Mouse (Mus musculus) cerebellum, postnatal 36 days (tissue): ENCODE data around the gene Cenpp.
"Not testable (repeated sequence)": the region's sequence is repeated elsewhere in the genome, so short reads cannot be mapped to it uniquely, and the experiment has no call there.

Experiments used
- DNase-seq, 2 experiments: peaks; one replicate each; pipeline ENCODE4 v3.0.0; 2021 to 2022; ENCODE audit warnings: mixed read lengths in 2 of 2

Cenpp gene

DNA sequence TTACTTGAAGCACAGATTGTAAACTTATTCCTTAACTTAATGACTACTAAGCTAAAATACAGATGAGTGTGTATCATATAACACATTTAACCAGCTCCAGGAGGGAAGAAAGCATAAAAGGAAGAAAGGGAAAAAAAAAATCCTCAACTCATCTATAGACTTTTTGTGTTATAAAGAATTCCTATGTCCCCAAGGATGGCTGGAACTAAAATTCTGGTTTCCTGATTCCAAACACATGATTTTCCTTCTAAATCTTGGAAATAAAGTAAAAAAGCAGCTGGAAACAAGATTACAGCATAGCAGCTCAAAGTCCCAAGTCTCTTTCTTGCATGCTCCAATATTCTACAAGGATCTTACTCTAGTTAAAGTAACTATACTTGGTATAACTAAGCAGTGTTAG, 49.0 kb downstream of the Cenpp start:
- no peak for DNase-seq

- DNase-seq: not testable (repeated sequence)
Observed at GRCm38 (mm10) chr13:49602541-49602940, 50.0 kb downstream of the Cenpp start.

DNA sequence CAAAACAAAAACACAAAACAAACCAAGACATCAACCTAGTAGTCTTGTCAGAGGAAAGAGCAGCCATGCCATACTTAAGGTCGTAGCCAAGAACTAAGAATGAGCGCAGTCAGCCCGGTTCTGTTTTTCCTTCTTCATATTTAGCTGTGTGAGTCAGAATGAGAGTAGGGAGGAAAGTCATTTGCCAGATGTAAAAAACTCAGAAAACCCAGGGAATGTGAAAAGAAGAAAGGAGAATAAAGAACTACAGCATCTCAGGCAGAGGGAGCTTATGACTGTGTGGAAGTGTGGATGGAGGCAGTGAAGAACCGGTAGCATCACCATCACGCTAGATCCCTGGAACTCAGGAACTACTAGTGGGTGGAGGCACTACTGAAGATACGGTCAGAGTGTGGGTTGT, 66.5 kb downstream of the Cenpp start:
- no peak for DNase-seq

DNA sequence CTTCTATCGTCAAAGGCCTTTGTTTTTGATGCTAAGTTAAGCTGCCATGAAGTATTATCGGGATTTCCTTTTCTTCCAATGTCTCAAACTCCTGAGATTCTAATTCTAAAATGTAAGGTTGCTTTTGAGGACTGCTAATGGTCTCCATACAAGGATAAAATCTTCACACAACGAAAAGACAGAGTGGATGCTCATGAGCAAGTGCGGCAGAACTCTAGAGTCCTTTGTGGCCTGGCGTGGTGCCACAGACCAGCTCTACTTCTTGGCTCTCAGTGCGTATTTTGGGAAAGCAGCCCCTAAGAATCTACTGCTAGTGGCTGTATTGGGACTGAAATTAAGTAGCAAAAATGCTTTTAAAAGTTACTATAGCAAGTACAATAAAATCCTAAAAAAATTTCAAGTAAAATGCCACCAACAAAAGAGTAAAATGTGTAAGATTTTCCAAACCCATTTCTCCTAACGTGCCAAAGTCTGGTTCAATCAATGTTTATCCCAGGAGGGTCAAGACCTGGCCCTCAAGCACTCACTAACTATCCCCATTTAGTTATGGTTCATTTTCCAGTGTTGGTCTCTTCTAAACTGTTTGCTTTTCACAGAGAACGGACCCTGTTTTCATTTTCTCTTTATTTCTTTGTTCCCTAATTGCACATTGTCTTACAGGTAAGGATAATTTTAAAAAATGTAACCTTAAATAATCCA, 68.1 kb downstream of the Cenpp start:
- DNase-seq: no peak

- no peak for DNase-seq
Observed at GRCm38 (mm10) chr13:49583859-49584258, 68.7 kb downstream of the Cenpp start.

DNA sequence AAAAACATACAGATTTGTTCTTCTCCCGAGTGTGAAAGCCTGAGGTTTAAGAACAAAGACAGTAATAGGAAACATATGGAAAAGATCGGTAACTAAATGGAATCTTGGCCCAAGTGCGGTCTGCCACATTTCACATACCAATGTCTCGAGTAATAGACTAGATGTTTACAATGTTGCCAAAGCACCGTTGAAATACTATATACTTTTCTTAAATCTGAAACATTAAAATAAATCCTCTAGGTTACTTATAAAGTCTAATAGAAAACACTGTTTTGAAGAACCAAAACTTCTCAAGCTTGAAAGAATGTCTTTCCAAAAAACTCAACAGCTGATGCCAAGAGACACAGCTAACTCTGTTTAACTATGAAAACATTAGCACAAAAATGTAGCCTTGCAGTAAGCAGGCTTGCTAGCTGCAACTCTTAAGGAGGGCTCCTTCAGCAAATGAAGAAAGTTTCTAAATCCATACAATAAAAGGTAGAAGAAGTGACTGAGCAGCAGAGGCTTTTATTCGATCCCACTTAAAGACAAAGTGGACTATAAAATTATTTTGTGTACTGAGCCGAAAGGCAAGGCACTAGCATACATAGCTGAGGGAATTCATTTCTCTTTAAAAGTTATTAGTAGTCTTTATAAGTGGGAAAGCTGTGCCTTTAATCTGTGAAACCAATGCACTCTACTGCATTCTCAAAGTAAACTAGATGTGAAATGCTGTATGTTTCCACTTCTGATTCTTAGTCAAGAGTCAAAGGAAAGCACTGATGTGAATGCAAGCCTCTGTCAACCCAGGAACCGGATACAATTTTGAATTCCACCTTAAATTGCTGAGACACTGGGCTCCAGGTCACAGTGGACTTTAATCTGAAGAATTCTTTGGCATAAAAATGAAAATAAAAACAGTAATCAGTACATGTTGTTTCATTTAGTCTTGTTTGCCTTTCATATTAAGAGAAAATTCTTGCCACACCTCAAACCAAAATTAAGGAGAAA, 70.7 kb downstream of the Cenpp start, which contains the start of gene Omd:
Gene Omd (plus strand): TSS at position 922 of the 990 bp plus-strand sequence.
- no peak for DNase-seq

- DNase-seq: no peak
Observed at GRCm38 (mm10) chr13:49571418-49571817, 81.2 kb downstream of the Cenpp start.

DNA sequence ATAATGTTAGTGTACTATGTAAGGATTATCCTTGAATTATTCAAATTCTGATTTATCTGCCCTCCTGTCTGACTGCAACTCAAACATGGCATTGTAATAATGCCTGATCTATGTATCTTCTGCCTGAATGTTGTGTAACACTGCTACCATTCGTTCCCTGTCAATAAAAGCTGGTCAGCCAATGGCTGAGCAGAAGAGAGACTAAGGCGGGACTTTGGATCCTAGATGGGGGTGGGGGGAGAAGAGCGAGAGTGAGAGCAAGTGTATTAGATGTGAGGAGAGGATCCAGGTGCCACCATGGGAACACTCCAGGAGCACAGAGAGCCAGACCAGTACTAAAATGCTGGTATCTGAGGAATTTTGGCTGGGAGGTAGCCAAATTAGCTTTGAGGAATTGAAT, 82.2 kb downstream of the Cenpp start:
- DNase-seq: no peak

GRCm38 (mm10) chr13:49564347-49564746, 88.2 kb downstream of the Cenpp start:
- DNase-seq: no peak

- no peak for DNase-seq
Observed at GRCm38 (mm10) chr13:49560886-49561285, 91.7 kb downstream of the Cenpp start.

DNA sequence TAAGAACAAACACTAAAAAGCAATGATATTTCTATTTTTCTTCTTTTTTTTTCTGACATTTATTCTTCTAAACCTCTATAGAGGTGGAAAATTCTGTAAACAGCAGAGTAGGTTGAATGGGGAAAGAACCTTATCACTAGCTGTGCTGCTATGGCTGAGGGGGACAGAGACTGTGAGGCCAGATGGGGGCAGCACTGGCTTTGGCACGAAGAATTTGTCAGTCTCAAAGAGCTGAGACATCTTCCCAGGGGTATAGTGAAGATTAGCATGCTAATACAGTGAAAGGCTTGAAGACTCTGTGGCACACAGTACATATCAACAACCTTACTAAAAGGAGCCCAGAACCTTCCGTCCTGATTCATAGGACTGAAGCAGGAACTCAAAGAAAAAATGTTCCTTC, 93.4 kb downstream of the Cenpp start:
- no peak for DNase-seq

DNA sequence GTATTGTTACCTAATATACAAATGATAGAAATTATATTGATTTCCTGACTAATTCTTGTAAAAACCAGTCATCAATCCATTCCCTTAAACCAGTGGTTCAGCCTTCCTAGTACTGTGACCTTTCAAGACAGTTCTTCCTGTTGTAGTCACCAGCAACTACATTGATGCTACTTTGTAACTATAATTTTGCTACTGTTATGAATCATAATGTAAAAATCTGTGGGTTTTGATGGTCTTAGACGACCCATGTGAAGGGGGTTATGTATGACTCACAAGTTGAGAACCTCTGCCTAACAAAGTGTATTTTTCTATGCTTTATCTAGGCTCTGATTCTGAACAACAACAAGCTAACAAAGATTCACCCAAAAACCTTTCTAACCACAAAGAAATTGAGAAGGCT, 95.7 kb downstream of the Cenpp start:
- DNase-seq: no peak

DNA sequence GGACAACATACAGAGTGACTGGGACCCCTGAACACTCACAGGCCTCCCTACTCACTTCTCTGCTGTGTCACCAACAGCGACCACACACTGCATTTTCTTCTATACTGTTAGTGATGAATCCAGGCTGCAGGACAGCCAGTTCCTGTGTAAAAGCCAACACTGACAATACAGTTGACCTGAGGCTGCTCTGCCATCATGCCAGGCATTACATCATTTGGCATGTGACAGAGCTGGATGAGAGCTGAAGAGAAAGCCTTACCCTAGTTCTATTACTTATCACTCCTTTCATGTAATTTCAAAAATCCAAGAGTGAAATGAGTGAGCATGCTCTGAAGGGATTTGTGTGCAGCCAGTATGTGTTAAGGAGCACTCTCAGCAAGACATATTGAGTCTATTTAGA, 96.4 kb downstream of the Cenpp start:
- peak; percentile 3 to 7 for DNase-seq

DNA sequence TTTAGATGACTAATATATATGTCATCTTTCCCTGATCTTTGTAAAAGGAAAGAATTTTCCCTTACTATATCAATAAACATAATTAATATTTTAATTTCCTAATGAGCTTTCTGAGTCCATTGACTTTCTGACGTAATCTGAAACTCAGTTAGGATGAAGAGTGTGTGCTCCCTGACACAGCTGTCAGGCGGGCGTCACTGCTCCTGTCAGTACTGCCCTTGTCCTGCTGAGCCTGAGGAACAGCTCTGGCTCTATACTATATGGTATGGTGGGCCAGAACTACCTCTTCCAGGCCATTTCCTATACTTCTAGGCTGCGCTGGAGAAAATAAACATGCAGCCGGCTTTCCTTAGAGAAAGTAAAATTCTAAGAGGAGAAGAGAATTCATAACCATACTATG, 98.1 kb downstream of the Cenpp start:
- DNase-seq: no peak

DNA sequence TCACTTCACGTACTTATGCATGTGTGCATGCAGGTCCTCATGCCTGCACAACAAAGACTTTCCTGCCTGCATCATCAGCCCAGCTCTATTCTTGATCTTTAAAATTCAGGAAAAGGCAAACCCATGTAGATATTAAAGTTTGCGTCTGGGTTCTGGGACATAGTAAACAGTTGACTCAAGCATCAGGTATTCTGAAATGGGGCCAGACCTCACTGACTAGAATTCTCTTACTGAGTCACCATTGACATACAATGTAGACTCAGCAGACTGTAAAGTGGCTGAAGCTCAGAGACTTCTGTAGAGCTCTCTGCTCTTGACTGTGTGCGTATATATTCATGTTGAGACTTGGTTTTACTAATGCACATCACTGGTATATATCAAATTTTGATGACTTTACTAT, 103.0 kb downstream of the Cenpp start:
- no peak for DNase-seq

DNA sequence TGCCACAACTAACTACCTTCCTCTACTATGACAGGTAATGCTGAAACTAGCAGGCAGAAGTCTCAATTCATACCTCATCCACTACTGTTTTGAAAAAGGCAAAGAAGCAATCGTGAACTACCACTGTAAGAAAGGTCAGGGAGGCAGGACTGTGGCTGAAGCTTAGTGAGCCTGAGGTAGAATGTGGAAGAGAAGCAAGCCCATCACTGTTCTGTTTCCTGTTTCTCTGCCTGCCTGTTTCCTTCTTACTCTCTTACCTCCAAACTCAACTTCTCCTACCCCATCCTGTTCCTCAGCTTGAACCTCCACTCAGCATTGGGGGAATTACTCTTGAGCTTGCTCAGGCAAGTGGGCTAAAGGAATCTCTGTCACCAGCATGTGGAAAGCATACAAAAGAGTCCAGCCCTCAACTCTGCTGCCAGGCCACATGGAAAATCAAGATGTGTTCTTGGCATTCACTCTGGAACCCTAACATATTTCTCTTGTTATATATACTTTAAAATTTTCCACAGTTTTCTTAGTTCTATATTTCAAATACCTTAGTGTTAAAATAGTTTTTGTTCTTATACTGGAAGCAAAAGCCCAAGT, 104.9 kb downstream of the Cenpp start:
- no peak for DNase-seq

GRCm38 (mm10) chr13:49546517-49546916, 106.1 kb downstream of the Cenpp start:
- no peak for DNase-seq

GRCm38 (mm10) chr13:49545646-49546045, 106.9 kb downstream of the Cenpp start:
- no peak for DNase-seq

- no peak for DNase-seq
Observed at GRCm38 (mm10) chr13:49544279-49544678, 108.3 kb downstream of the Cenpp start, which contains the start of gene Aspn. Gene Aspn (plus strand): TSS chr13:49544443.

DNA sequence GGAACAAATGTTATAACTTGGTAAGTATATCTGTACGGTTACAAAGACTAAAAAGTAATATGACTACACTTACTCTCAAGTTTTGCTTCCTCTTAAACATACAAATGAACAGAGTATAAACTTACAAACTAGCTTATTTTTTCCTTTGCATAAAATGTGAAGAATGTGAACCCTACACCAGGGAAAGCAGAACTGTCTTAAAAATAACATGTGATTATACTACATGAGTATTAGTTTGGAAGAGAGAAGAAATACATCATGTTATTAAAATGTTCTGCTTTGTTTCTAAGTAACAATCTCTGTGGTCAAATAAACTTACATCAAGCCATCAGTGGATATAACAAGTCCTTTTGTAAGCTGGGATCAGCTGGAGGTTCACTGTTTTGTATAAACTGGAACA, 113.9 kb downstream of the Cenpp start:
- no peak for DNase-seq

GRCm38 (mm10) chr13:49536946-49537345, 115.6 kb downstream of the Cenpp start:
- DNase-seq: no peak

DNA sequence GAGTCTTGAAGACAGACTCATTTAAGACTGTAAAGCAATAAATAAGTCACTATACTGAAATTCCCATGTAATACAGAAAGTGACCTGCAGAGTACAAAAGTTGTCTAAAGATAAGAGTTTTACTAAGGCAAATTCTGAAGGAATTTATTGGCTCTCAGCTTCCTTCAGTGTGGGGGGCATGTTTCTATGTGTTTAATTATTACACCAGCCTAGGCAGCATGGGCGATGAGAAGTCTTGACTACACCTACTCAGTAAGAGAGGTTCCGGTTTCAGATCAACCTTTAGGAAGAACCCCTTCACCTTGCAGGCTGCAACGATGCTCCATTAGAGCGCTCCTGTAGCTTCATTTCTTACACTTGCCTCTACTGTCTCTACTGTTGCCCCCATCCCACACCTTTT, 121.9 kb downstream of the Cenpp start:
- DNase-seq: no peak

DNA sequence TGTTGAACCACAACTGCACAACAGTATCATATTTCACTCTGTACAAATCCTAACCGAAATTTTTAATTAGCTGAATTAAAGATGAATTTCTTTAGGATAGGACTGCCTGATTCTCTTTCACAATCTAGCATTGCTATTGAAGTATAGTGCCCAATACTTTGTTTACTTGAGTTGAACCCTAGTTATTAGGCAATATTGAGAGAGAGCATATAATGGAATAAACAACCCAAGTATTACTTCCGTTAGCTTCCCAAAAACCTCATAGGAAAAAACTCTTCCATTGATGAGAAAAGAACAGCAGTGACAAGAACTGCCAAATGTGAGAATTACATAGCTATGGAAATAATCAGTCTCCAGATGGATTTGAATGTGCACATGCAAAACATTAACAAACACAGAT, 126.3 kb downstream of the Cenpp start:
- no peak for DNase-seq

- no peak for DNase-seq
Observed at GRCm38 (mm10) chr13:49518761-49519160, 133.8 kb downstream of the Cenpp start.
